Mouse (Mus musculus): ENCODE results near the gene Fzd10. TPM values are rescaled to one million over a fixed set of nuclear protein-coding genes. Genes with fewer than 3 reads are reported as not detected.

Fzd10 gene
- polyA plus RNA-seq, 1 experiment from 2014 or later, result 4.4 TPM

DNA sequence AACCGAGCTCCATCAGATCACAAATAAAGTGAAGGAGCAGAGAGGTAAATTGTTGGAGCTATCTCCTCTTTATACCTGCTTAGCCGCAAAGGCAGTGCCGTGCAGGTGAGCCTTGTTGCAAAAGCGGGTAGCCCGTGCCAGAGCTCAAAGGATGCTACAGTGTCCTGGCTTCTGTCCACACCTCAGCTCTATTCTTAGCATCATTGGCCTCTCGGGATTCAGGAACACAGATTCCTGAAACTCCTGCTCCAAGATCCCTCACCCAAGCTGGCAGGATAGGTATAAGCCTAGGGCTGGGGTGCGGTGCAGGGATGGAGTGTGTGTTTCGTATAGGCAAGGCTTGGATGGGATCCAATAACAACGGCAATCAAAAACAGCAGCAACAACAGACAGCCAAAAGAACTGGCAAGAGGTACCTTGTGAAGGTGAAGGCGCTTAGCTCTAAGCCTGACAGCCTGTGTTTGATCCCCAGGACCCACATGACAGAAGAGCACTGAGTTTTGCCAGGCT, 46.6 kb downstream of the Fzd10 start:
- H3K9me3 ChIP-seq, result no peaks in the 10 kb centered on the region
- WGBS, result 82% methylated on average over 10 of the region's 10 CpGs
- no peak overlapping the region for H3K9ac ChIP-seq
- H3K4me1 ChIP-seq (replicated peaks), result no peaks in the 10 kb centered on the region
- H3K4me3 ChIP-seq, result no peak overlapping the region
- ATAC-seq (ENCODE audit: low FRiP score, low read depth), result no peak
- H3K36me3 ChIP-seq, result no peaks in the 10 kb centered on the region
- H3K27me3 ChIP-seq, result no peaks in the 10 kb centered on the region
- no peak overlapping the region for H3K27ac ChIP-seq (replicated peaks)
- no peak overlapping the region for H3K4me2 ChIP-seq

- Histone ChIP-seq H3K9me3 (no peaks in the 10 kb centered on the region), H3K4me2 (no peak overlapping the region), H3K36me3 (no peaks in the 10 kb centered on the region), H3K4me1 (replicated peaks) (no peaks in the 10 kb centered on the region), H3K27ac (replicated peaks) (no peak overlapping the region), H3K4me3 (no peak overlapping the region), H3K27me3 (no peaks in the 10 kb centered on the region), H3K9ac (no peak overlapping the region)
- no peak for ATAC-seq (ENCODE audit: low FRiP score, low read depth)
- WGBS, result 85% methylated on average over 11 of the region's 11 CpGs
These were observed 48.8 kb downstream of the Fzd10 start for GRCm38 (mm10) chr5:128649336-128649897.

Other genes starting within 250 kb of the Fzd10 start
- gene Tmem132d, start 167.8 kb upstream of the Fzd10 start, polyA plus RNA-seq (2015; fragmentation: Nextera tagmentation; extraction: Ambion mirVana), result 4.5 and 6.3 TPM in 2 replicates
- 0.32 and 0.39 TPM in 2 replicates for gene Piwil1, start 101.7 kb downstream of the Fzd10 start, polyA plus RNA-seq (2015; fragmentation: Nextera tagmentation; extraction: Ambion mirVana)

Data from hindbrain, embryonic 15.5 days (tissue).